8 mouse cellular contexts compared by ENCODE assay signal in the genomic region with DNA sequence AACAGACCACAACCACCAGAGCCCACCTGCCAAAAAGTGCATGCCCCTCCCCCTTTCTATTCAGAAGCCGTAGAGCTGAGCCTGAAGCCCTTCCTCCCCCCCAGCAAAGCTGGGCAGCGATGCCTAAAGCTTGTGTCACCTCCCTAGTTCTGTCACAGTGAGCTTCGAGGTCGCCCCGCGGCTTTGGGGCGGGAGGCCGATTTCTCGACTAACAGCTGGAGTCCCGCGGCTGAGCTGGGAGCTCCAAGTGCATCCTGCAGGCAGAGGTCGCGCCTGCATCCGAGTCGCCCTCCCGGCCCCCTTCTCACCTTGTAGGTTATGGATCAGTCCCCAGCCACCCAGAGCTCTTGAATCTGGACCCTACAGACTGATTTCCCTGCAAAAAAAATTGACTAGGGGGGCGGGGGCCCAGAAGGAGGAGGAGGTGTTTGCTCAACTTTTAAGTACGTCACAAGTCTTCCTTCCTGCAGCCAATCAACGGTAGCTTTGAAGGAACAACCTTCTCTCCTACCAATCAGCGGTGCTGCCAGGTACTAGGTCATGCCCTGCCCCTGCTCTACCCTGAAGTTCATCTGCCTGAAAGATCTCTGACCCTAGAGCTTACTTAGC. TPM values are rescaled to one million over a fixed set of nuclear protein-coding genes. Genes with fewer than 3 reads are reported as not detected.
DNase-seq lines count a peak whose midpoint lies in the region; ATAC-seq and TF ChIP-seq lines count a peak whose summit lies in the region.

A gene (minus strand): TSS at position 414 of the 609 bp plus-strand sequence.

- no peak for TF ChIP-seq CTCF in heart, postnatal 0 days (IDR thresholded peaks at IDR 0.05; ENCODE audit: low read depth)

- under 1% methylated on average over 20 of the region's 20 CpGs for WGBS in embryonic facial prominence, embryonic 15.5 days
- WGBS in heart, postnatal 0 days, result under 1% methylated on average over 20 of the region's 20 CpGs

- ATAC-seq in cerebellum, adult (ENCODE audit: insufficient number of reproducible peaks, low FRiP score, low TSS enrichment), result no peak; the same call in 1 of the 2 replicates
- peak; percentile 60 for ATAC-seq in embryonic facial prominence, embryonic 15.5 days (ENCODE audit: insufficient number of reproducible peaks, low FRiP score, low TSS enrichment, low read depth)
- peak; percentile 27 for ATAC-seq in heart, postnatal 0 days (ENCODE audit: insufficient read depth, low read depth)

- H3K9ac ChIP-seq in embryonic facial prominence, embryonic 15.5 days, result no peak within 1 kb of the TSS
- no peak within 1 kb of the TSS for H3K9ac ChIP-seq in heart, postnatal 0 days (replicated peaks; ENCODE audit: low read depth, low read length)

- peak within 1 kb of the TSS; percentile 69 for H3K4me2 ChIP-seq in embryonic facial prominence, embryonic 15.5 days (replicated peaks)
- peak within 1 kb of the TSS; percentile 59 for H3K4me2 ChIP-seq in heart, postnatal 0 days (ENCODE audit: low read depth, low read length)

- peak within 1 kb of the TSS; percentile 44 for H3K4me3 ChIP-seq in embryonic facial prominence, embryonic 15.5 days (replicated peaks)
- peak within 1 kb of the TSS; percentile 34 for H3K4me3 ChIP-seq in heart, postnatal 0 days (ENCODE audit: low read depth, low read length)

- no peak for TF ChIP-seq EP300 in heart, postnatal 0 days (IDR thresholded peaks at IDR 0.05; ENCODE audit: low read depth)

- no peaks in the 10 kb centered on the region for H3K27me3 ChIP-seq in embryonic facial prominence, embryonic 15.5 days
- no peaks in the 10 kb centered on the region for H3K27me3 ChIP-seq in heart, postnatal 0 days (ENCODE audit: control insufficient read depth, insufficient read depth, low read length)

- H3K9me3 ChIP-seq in embryonic facial prominence, embryonic 15.5 days (replicated peaks), result no peaks in the 10 kb centered on the region
- no peaks in the 10 kb centered on the region for H3K9me3 ChIP-seq in heart, postnatal 0 days (replicated peaks; ENCODE audit: control insufficient read depth, low read length)

- no peak within 1 kb of the TSS for H3K27ac ChIP-seq in embryonic facial prominence, embryonic 15.5 days (replicated peaks)
- no peak within 1 kb of the TSS for H3K27ac ChIP-seq in heart, postnatal 0 days (ENCODE audit: low read depth)

- DNase-seq in cerebellum, postnatal 14 days, result peak; percentile 14 to 22
- DNase-seq in heart, postnatal 0 days (ENCODE audit: low spot score), result no peak
- DNase-seq in kidney, postnatal 10 days, result peak; percentile 38
- DNase-seq in lung, adult 18-20 months, result peak; percentile 50 to 72
- peak; percentile 32 for DNase-seq in ovary, postnatal 36 days (ENCODE audit: low spot score)
- DNase-seq in spleen, adult 18-20 months, result no peak

- H3K36me3 ChIP-seq in embryonic facial prominence, embryonic 15.5 days, result no peaks in the 10 kb centered on the region
- no peaks in the 10 kb centered on the region for H3K36me3 ChIP-seq in heart, postnatal 0 days (replicated peaks; ENCODE audit: control insufficient read depth, insufficient read depth, low read length)

- H3K4me1 ChIP-seq in embryonic facial prominence, embryonic 15.5 days, result peaks cover 12% of the 10 kb centered on the region
- H3K4me1 ChIP-seq in heart, postnatal 0 days (ENCODE audit: control insufficient read depth, insufficient read depth), result 0 out of 2 replicates have a peak, but pooled peaks cover 6% of the 10 kb centered on the region

RNA-seq across cellular contexts. Expression of the gene that starts here (rescaled TPM):
- 2.8 TPM in 2 replicates for polyA plus RNA-seq in embryonic facial prominence, embryonic 15.5 days (2015; fragmentation: Nextera tagmentation; extraction: Ambion mirVana)
- total RNA-seq in heart, postnatal 0 days (2014; rRNA removed; ENCODE audit: low replicate concordance), result not detected in 2 replicates
- 0.05 and 0.22 TPM in 2 replicates for polyA plus RNA-seq in heart, postnatal 0 days (2015; fragmentation: Nextera tagmentation; extraction: Ambion mirVana)

Comparison
In these comparisons a context has a peak if more than half of its experiments do, and no peak if none do; other contexts are left out.
1. Peak in ATAC-seq, H3K4me3 ChIP-seq and H3K4me2 ChIP-seq in heart, postnatal 0 days; RNA of the gene not detected or under 1 TPM.
2. DNase-seq: peak in cerebellum, postnatal 14 days (2 of 2), kidney, postnatal 10 days (single experiment), lung, adult 18-20 months (2 of 2) and ovary, postnatal 36 days (single experiment); none in heart, postnatal 0 days (single experiment) and spleen, adult 18-20 months (0 of 2).